Mouse (Mus musculus) megakaryocyte-erythroid progenitor cell, adult 5-6 weeks (primary cell): Measurements from ENCODE around the gene Lmf1. TPM values are rescaled to one million over a fixed set of nuclear protein-coding genes. Genes with fewer than 3 reads are reported as not detected.
A peak's percentile ranks its signal among the peaks of the same experiment; 100 is the strongest.

Experiments used
- ATAC-seq: replicated peaks from 2 replicates; pipeline ENCODE4 v1.8.0; 2016; ENCODE audit warnings: mild to moderate bottlenecking, inconsistent platforms; ENCODE audit not compliant: severe bottlenecking, poor library complexity, low FRiP score, low TSS enrichment
- total RNA-seq, 2 experiments: library from RNA; stranded (forward) in 1 of 2; stranded (reverse) in 1 of 2; fragments of 200-1000, 215-1000 nt in 1 of 2; fragments of >200 nt in 1 of 2; fragmentation: Nextera tagmentation in 1 of 2; gene quantifications; 2 replicates each; pipeline ENCODE4 v1.2.3; 2014 to 2017

Gene Lmf1
- total RNA-seq (2014; fragmentation: Nextera tagmentation) (17.6 and 24.2 TPM in 2 replicates), total RNA-seq (2017) (3.2 and 4.8 TPM in 2 replicates)

DNA sequence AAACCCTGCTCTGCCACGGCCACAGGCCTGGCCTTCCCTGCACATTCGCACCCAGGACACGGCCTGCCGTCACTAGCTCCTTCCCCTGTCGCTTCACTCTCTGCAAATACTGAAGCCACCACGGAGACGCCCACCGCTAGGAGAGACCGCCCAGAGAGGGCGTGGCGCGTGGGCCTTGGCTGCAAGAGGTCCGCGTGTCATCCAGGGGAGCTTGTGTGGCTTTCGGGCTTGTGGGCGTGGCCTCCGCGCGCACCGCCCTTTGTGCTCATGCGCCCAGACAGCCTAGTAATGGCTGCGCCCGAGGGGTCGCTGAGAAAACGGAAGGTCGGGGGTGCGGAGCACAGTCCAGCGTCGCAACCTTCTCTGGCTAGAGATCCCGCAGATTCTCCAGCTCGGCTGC, at the start of gene Lmf1:
Gene Lmf1, plus strand, starts transcription at position 166 of the 400 bp plus-strand sequence.
- ATAC-seq = peak; percentile 97

DNA sequence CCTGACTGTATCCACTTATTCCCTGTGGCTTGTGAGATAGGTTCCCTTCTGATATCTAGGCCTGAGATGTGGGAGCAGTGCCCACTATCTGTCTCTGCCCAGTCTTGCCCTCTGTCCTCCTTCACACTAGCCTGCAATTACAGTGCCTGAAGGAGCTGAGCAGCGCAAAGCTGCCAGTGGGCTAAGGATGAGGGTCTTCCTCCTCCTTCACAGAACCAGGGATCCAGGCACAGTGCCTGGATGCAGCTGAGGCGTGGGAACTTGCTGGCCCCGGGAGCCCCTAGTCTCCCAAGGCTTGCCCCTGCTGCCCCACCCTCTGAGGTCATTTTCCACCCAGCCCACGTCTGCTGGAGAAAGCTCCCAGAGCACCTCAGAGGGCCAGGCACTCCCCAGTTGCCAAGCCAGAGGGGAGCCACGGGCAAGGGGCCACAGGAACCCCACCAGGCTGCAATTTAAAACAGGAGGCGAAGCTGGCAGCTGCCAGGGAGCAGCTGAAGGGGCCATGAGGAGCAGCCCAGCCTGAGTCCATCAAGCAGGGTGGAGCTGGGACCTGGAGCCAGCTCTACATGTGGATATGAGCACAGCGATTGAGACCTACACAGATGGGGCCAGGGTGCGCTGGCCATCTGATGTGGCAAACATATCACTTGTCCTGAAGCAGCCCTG, 48.4 kb upstream of the Lmf1 start:
- ATAC-seq = no peak

DNA sequence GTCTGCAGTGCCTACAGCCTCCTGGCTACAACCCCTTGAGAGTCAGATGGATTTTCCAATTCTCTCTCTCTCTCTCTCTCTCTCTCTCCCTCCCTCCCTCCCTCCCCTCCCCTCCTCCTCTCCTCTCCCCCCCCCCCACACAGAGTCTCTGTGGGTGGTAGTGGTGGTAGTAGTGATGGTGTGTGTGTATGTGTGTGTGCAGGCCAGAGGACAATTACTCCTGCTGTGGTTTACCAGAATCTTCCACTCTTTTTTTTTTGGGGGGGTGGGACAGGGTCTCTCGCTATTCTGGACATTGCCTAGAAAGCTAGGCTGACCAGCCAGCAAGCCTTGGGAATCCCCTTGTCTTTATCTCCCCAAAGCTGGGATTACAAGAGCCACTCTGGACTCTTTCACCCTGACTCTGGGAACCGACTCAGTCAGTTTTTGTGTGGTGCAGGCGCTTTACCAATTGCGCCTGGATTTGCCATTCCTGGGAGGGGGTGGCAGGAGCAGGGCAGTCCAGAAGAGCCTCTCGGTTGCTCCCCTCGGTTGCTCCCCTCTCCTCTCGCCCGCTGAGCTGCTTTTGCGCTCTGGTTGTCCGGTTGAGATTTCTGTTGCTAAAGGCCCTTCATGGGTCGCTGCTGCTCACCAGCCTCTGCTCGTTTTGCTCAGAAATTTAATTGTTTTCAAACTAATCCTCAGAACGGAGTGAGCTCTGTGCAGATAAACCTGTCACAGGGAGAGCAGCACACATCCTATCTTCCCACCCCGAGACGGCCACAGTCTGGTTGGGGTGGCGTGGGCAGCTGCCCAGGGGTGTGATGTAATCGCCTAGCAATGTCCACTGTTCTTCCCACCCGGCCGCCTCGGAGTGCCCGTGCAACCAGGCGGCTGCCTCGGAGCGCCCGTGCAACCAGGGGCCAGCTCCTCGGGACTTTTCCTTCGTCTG, 39.7 kb upstream of the Lmf1 start:
- no peak for ATAC-seq

DNA sequence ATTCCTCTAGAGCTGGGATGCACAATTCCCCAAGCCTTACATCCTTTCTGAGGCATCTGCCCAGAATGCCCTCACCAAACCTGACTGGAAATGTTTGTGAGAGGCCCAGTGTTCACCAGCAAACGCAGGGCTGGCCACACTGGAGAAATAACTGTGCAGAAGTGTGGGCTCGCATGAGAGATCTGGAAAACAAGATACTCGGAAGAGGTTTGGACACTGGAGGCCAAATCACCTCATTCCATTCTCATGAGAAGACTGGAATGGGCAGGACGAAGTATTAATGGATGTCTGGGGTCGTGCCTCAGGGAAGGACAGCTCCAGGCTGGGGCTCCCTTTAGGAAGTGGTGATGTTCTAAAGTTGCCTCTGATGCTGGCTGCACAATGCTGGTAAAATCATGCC, 38.2 kb upstream of the Lmf1 start:
- no peak for ATAC-seq

- no peak for ATAC-seq
Measured at GRCm38 (mm10) chr17:25541768-25542167, 37.1 kb upstream of the Lmf1 start.

GRCm38 (mm10) chr17:25547026-25547425, 31.9 kb upstream of the Lmf1 start:
- no peak for ATAC-seq

DNA sequence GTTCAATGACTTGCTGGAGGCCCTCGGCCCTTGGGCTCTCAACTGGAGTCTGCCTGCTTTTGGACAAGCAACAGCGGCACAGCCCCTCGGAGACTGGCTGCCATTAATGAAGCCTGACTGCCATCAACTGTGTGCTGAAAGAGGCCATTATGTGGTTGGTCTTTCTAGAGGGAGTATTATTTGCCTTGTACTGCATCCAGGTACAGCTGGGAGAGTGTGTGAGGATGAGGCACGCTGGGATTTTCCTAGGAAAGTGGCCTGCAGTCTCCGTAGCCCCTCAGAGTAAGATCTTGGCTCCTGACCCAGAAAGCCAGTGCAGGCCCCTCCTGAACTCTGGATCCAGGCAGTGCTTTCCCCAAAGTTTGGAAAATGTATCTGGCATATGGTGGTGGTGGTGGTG, 28.9 kb upstream of the Lmf1 start:
- ATAC-seq = no peak

GRCm38 (mm10) chr17:25551313-25551712, 27.6 kb upstream of the Lmf1 start:
- no peak for ATAC-seq

DNA sequence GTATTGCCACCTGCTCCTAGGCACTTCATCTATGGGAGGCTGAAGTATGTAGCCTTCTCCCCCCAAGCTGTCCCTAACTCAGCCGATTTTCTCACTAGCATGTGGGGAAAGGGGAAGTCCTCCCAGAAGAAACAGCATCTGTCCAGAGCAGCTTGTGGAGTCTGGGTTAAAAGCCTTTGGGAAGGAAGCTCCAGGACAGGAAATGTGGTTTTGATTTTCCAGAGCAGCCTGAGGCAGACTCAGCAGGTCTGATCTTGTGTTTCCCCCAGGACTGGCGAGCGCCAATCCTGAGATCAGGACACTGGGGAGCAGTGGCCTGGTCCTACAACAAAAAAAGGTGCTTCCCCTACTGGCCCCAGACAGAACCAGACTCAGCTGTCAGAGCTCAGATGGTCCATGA, 23.7 kb upstream of the Lmf1 start:
- no peak for ATAC-seq

DNA sequence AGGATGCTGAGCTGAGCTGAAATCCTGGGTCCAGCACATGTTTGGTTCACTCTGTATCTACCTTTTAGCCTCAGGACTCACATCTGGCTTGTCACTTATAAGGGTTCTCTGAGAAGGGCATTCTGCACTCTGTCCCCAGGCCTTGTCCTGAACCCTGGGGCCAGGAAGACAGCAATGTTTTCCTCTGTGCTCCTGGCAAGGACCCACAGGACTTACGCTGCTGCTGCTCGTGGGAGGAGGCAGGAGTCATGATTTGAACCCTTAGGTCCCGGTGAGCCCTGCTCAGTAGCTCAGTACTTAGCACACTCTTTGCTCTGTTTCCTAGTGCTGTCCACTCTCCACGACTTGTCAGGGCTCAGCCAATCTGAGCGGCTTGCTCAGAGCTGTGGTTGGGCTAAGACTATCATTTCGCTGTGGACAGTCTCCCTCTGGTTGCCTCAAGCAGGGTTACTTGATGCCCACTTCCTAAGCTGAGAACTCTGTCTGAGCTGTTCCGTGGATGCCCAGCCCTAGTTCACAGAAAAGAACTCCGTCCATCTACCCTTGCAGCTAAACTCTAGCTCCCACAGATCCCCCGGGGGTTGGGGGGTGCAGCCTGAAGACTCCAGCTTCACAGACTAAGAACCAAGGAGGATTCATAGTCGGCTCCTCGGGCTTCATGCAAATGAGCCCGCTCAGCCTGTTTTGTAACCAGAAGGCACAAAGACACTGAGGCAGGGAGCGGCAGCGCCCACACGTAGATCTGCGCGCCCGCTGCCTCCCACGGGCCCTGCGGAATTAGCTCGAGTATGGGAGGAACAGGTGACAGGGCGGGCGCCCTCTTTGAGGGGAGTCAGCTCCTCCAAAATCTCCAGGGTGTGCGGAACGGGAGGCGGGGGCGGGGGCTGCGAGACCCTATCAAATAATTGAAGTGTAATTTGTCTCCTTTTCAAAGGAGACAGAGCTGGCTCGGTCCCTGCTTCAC, 22.9 kb upstream of the Lmf1 start:
- no peak for ATAC-seq

- ATAC-seq = no peak
Measured at GRCm38 (mm10) chr17:25556630-25557354, 22.1 kb upstream of the Lmf1 start.

DNA sequence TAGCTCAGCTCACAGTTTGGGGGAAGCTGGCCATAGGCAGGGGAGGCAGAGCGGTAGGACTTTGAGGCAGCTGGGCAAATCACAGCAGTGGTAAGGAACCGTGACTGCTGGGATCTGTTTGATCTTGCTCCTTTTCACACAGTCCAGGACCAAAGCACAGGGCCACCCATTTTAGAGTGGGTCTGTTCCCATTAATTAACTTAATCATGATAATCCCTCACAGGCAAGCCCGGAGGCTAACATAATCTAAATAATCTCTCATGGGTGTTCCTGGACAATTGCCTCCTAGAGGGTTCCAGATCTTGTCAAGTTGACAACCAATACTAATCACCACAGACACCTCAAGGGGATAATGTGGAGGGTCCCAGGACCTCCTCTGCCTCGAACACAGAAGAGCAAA, 19.3 kb upstream of the Lmf1 start:
- ATAC-seq = no peak

DNA sequence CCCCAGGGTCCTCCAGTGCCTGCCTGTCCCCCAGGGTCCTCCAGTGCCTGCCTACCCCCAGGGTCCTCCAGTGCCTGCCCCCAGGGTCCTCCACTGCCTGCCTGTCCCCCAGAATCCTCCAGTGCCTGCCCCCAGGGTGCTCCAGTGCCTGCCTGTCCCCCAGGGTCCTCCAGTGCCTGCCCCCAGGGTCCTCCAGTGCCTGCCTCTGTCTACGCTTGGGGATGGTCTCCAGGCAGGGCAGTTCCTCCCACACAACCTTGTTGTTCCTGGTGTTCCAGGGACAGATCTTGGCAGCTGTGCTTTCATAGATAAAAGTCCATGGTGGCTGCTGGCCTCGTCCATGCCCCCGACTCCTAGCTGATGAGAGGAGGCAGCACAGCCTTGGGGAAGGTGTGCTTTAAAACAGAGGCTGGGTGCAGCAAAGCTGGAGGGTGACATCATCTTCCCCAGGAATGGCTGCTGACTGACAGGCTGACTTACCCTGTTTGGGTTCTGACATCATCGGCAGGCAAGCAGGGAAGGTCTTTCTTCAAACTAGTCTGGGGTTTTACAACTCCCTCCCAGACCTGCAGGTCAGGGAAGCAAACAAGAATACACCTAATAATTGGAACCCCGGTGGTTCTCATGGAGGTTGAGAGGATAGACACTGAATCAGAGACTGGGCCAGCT, 18.2 kb upstream of the Lmf1 start:
- ATAC-seq = no peak

DNA sequence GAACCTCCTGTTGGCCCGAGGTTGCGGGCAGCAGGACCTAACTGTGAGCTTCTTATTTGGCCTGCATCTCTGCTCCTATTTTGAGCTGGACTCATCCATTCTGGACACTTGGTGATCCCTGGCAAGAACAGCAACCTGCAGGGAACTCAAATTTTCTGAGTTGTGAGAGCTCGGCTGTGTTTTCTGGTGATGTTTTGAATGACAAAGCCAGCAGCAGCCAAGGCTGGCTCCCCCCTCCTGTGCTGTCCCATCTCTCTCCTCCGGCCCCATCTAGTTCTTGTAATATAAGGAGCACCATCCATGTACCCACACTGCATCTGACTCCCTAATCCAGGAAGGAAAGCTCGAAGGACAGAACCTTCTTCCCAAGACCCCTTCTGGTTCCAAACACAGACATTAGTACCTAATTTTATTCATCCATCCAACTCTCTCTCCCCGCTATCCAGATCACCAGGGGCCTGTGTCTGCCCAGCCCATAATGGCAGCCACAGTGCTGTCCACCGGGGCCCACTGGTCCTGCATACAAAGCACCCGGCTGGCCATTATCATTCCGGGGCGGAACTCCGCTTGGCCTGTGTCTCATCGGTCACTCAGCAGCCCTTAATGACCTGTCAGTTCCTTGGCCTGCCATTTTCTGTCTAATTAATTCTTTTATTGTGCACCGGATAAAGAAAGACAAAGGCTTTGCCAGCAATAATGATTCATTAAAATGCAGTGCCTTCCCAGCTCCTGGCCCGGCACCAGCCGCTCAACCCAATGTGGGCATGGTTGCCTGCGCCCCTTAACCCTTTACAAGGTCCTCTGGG, 17.5 kb upstream of the Lmf1 start:
- ATAC-seq = no peak

- ATAC-seq = no peak
Measured at GRCm38 (mm10) chr17:25564481-25564880, 14.4 kb upstream of the Lmf1 start.

DNA sequence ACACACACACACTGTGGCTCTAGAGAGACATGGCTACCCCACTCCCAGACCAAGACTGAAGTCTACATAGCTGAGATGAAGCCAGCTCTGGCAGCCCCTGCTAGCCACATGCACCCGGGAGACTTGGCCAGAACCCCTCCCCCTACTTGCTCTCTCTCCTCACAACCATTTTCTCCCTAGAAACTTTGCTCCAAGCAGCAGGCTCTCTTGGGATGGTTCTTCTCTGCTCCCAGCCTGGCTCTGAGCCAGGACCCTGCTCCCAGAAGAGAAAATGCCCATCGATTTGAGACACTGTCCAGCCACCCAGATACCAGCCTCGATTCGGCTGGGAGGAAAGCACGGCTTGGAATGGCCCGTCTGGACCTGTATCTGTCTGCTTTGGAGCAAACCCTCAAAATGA, 13.6 kb upstream of the Lmf1 start:
- no peak for ATAC-seq

- ATAC-seq = no peak
Measured at GRCm38 (mm10) chr17:25565860-25566600, 12.9 kb upstream of the Lmf1 start.
